In genomic region chr6:127335996-127336660, GRCm38 (mm10) we compare ENCODE assay signal across 9 mouse cellular contexts.
DNase-seq lines count a peak whose midpoint lies in the region; ATAC-seq lines count a peak whose summit lies in the region.
"Had no signal": no experiment of that assay in that cellular context is flagged by ENCODE, and none has a peak within 500 bp of the region (broad histone marks: within the 10 kb centered on the region; RNA-seq: fewer than 3 reads in every experiment).

No protein-coding gene starts in this region.

- H3K9ac ChIP-seq in liver, embryonic 16.5 days (ENCODE audit: low read depth, low read length): no peak overlapping the region
- H3K9ac ChIP-seq: liver, embryonic 15.5 days had no signal

- H3K27me3 ChIP-seq in megakaryocyte, embryonic 14.5 days (replicated peaks): peaks cover 2% of the 10 kb centered on the region
- peaks cover 4% of the 10 kb centered on the region for H3K27me3 ChIP-seq in liver, embryonic 16.5 days (ENCODE audit: control insufficient read depth, insufficient read depth, low read depth, low read length)

- 26% methylated on average over 12 of the region's 12 CpGs for WGBS in liver, embryonic 16.5 days (ENCODE audit: insufficient replicate concordance)

- peaks cover 67% of the 10 kb centered on the region for H3K4me1 ChIP-seq in megakaryocyte, embryonic 14.5 days
- H3K4me1 ChIP-seq in liver, embryonic 16.5 days (ENCODE audit: control insufficient read depth, low read depth, low read length): peaks cover 19% of the 10 kb centered on the region

- H3K27ac ChIP-seq in liver, embryonic 16.5 days (ENCODE audit: low read length): no peak overlapping the region
- H3K27ac ChIP-seq: liver, embryonic 15.5 days had no signal

- peak; percentile 21 for DNase-seq in thymus, postnatal 25 days
- DNase-seq in layer of hippocampus, adult 18-20 months (ENCODE audit: low spot score in 2 of 2): no peak
- DNase-seq: cerebellum, adult 9-11 months had no signal

- H3K9me3 ChIP-seq in megakaryocyte, embryonic 14.5 days: no peaks in the 10 kb centered on the region
- H3K9me3 ChIP-seq in liver, embryonic 16.5 days (replicated peaks; ENCODE audit: control insufficient read depth, low read length): no peaks in the 10 kb centered on the region
- H3K9me3 ChIP-seq: liver, embryonic 15.5 days had no signal

- no peak for ATAC-seq in megakaryocyte, adult 5-6 weeks (ENCODE audit: poor library complexity, severe bottlenecking)
- ATAC-seq in granulocyte monocyte progenitor cell, adult 5-6 weeks (replicated peaks; ENCODE audit: poor library complexity, severe bottlenecking): peak; percentile 2; the same call in 1 of the 2 replicates
- 0 out of 2 replicates have a peak, but pooled peaks have one; percentile 17 for ATAC-seq in liver, embryonic 16.5 days (ENCODE audit: low read depth)
- no peak for ATAC-seq in monocyte, adult 5-6 weeks (replicated peaks; ENCODE audit: insufficient number of reproducible peaks, low FRiP score, low TSS enrichment, poor library complexity, severe bottlenecking)

- H3K4me2 ChIP-seq in liver, embryonic 16.5 days (ENCODE audit: low read depth, low read length): no peak overlapping the region
- H3K4me2 ChIP-seq: liver, embryonic 15.5 days had no signal

- no peaks in the 10 kb centered on the region for H3K36me3 ChIP-seq in megakaryocyte, embryonic 14.5 days (replicated peaks; ENCODE audit: low read length)
- H3K36me3 ChIP-seq in liver, embryonic 16.5 days (ENCODE audit: control insufficient read depth, insufficient read depth): no peaks in the 10 kb centered on the region
- H3K36me3 ChIP-seq: liver, embryonic 15.5 days had no signal

- H3K4me3 ChIP-seq in megakaryocyte, embryonic 14.5 days (replicated peaks): peak overlapping the region; percentile 76
- no peak overlapping the region for H3K4me3 ChIP-seq in liver, embryonic 16.5 days (ENCODE audit: low read depth, low read length)
- H3K4me3 ChIP-seq: liver, embryonic 15.5 days had no signal

Comparison
In these comparisons a context has a peak if more than half of its experiments do, and no peak if none do; other contexts are left out.
1. ATAC-seq: peak in granulocyte monocyte progenitor cell, adult 5-6 weeks (single experiment) and liver, embryonic 16.5 days (single experiment); none in megakaryocyte, adult 5-6 weeks (single experiment) and monocyte, adult 5-6 weeks (single experiment).